Mouse (Mus musculus) effector memory CD4-positive, alpha-beta T cell, adult 5 months (primary cell): Measurements from ENCODE around the gene Gm3402. TPM values are rescaled to one million over a fixed set of nuclear protein-coding genes. Genes with fewer than 3 reads are reported as not detected.

Source experiments
- polyA plus RNA-seq: library from polyadenylated mRNA; unstranded; fragments of 100-300 nt; shearing (Covaris generic); gene quantifications from one replicate; pipeline ENCODE4 v1.2.1, GENCODE M21; 2017

The Gm3402 gene
- not detected for polyA plus RNA-seq

DNA sequence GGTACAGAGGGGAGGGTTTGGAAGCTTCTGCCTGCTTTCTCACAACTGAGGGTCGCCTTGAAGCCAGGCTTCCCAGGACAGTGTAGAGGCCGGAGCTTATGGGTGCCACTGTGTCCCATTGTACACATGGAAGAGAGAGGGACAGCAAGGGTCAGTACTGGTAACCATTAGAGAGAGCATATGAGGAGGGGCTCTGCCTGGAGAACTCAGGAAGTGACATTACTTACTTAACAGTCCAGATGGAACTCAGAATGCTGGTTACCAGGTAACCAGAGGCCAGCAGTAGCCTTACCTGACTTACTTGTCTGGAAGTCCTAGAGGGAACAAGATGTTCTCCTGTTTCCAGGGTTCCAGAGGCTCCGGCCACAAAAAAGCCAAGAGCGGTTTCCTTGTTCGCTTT is at the start of gene Gm3402:
Gene Gm3402 (plus strand): TSS at position 301 of the 400 bp plus-strand sequence.

GRCm38 (mm10) chr5:146481665-146482064 is 32.3 kb upstream of the Gm3402 start, which contains the start of gene Gm6408:
TSS of gene Gm6408 (plus strand) at chr5:146481965.

GRCm38 (mm10) chr5:146491063-146491462 is 22.9 kb upstream of the Gm3402 start, which contains the start of gene Gm6370:
TSS of gene Gm6370 (plus strand) at chr5:146491363.

GRCm38 (mm10) chr5:146502099-146502498 is 11.8 kb upstream of the Gm3402 start, which contains the start of gene 4930449I24Rik:
TSS of gene 4930449I24Rik (plus strand) at chr5:146502399.

GRCm38 (mm10) chr5:146525501-146525900 is 11.6 kb downstream of the Gm3402 start, which contains the start of gene Gm3404:
TSS of gene Gm3404 (plus strand) at chr5:146525801.

DNA sequence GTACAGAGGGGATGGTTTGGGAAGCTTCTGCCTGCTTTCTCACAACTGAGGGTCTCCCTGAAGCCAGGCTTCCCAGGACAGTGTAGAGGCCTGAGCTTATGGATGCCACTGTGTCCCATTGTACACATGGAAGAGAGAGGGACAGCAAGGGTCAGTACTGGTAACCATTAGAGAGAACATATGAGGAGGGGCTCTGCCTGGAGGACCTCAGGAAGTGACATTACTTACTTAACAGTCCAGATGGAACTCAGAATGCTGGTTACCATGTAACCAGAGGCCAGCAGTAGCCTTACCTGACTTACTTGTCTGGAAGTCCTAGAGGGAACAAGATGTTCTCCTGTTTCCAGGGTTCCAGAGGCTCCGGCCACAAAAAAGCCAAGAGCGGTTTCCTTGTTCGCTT is 23.4 kb downstream of the Gm3402 start, which contains the start of gene Gm3409:
Gene Gm3409 (plus strand): TSS at position 301 of the 400 bp plus-strand sequence.

DNA sequence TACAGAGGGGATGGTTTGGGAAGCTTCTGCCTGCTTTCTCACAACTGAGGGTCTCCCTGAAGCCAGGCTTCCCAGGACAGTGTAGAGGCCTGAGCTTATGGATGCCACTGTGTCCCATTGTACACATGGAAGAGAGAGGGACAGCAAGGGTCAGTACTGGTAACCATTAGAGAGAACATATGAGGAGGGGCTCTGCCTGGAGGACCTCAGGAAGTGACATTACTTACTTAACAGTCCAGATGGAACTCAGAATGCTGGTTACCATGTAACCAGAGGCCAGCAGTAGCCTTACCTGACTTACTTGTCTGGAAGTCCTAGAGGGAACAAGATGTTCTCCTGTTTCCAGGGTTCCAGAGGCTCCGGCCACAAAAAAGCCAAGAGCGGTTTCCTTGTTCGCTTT is 41.9 kb downstream of the Gm3402 start, which contains the start of gene Gm3415:
Gene Gm3415 (plus strand): TSS at position 301 of the 400 bp plus-strand sequence.

Other genes starting within 250 kb of the Gm3402 start
- not detected for gene Wasf3, start 129.1 kb upstream of the Gm3402 start, polyA plus RNA-seq
- gene Gm6408, start 32.2 kb upstream of the Gm3402 start, polyA plus RNA-seq, result not detected
- not detected for gene Gm6370, start 22.8 kb upstream of the Gm3402 start, polyA plus RNA-seq
- gene 4930449I24Rik, start 11.7 kb upstream of the Gm3402 start, polyA plus RNA-seq, result not detected
- not detected for gene Gm3404, start 11.7 kb downstream of the Gm3402 start, polyA plus RNA-seq
- gene Gm3409, start 23.5 kb downstream of the Gm3402 start, polyA plus RNA-seq, result not detected
- gene Gm3415, start 42.0 kb downstream of the Gm3402 start, polyA plus RNA-seq, result not detected
- gene Gpr12, start 71.1 kb downstream of the Gm3402 start, polyA plus RNA-seq, result not detected